Mouse (Mus musculus) limb, embryonic 15.5 days (tissue): ENCODE measurements around the gene Sft2d2. TPM values are rescaled to one million over a fixed set of nuclear protein-coding genes. Genes with fewer than 3 reads are reported as not detected.

Experiments used
- ATAC-seq: fragments of 200-750 bp; cut with Nextera tagmentation; 2 replicates; pipeline ENCODE4 v1.8.0; 2017; ENCODE audit warnings: low read depth, moderate TSS enrichment; ENCODE audit not compliant: insufficient number of reproducible peaks, low FRiP score, low TSS enrichment
- H3K27ac ChIP-seq: fragments of 300-500 bp; sonication (generic); 2 replicates; pipeline ENCODE4 v1.5.1; 2015; ENCODE audit warnings: moderate library complexity, mild to moderate bottlenecking, inconsistent platforms
- H3K27me3 ChIP-seq: fragments of 300-500 bp; sonication (generic); 2 replicates; pipeline ENCODE4 v1.6.1; 2015; ENCODE audit warnings: inconsistent platforms
- H3K36me3 ChIP-seq: fragments of 300-500 bp; sonication (generic); 2 replicates; pipeline ENCODE4 v1.6.1; 2015; ENCODE audit warnings: inconsistent platforms
- H3K4me1 ChIP-seq: fragments of 300-500 bp; sonication (generic); 2 replicates; pipeline ENCODE4 v1.6.1; 2015; ENCODE audit warnings: inconsistent platforms
- H3K4me2 ChIP-seq: fragments of 300-500 bp; sonication (generic); 2 replicates; pipeline ENCODE4 v1.6.1; 2015; ENCODE audit warnings: mild to moderate bottlenecking, inconsistent platforms
- H3K4me3 ChIP-seq: fragments of 300-500 bp; sonication (generic); 2 replicates; pipeline ENCODE4 v1.5.1; 2015; ENCODE audit warnings: mild to moderate bottlenecking, inconsistent platforms
- H3K9ac ChIP-seq: fragments of 300-500 bp; sonication (generic); 2 replicates; pipeline ENCODE4 v1.6.1; 2015; ENCODE audit warnings: inconsistent platforms
- H3K9me3 ChIP-seq: fragments of 300-500 bp; sonication (generic); 2 replicates; pipeline ENCODE4 v1.6.1; 2016; ENCODE audit warnings: inconsistent platforms
- WGBS: fragments of 180-500 bp; shearing (Covaris S2); methylation state at CpG from one replicate; pipeline ENCODE4 v1.1.7; 2015; 5-methylcytosine and 5-hydroxymethylcytosine counted together
- polyA plus RNA-seq: library from polyadenylated mRNA; unstranded; fragments of >200 nt; fragmentation: Nextera tagmentation; extraction: Ambion mirVana; gene quantifications from 2 replicates; pipeline ENCODE4 v1.2.1, GENCODE M21; 2015

The Sft2d2 gene
- polyA plus RNA-seq, 1 experiment from 2014 or later: 24.0 TPM

- Histone ChIP-seq H3K27ac (no peak overlapping the region), H3K27me3 (no peaks in the 10 kb centered on the region), H3K4me3 (no peak overlapping the region), H3K9me3 (no peaks in the 10 kb centered on the region), H3K4me2 (no peak overlapping the region), H3K4me1 (no peaks in the 10 kb centered on the region), H3K9ac (no peak overlapping the region), H3K36me3 (no peaks in the 10 kb centered on the region)
- ATAC-seq: no peak
- WGBS: 56% methylated on average over 6 of the region's 6 CpGs
Observed at GRCm38 (mm10) chr1:165164920-165165319, 29.3 kb downstream of the Sft2d2 start.

- no peak within 1 kb of the TSS for H3K4me2 ChIP-seq
- no peaks in the 10 kb centered on the region for H3K9me3 ChIP-seq
- no peaks in the 10 kb centered on the region for H3K27me3 ChIP-seq
- no peak within 1 kb of the TSS for H3K4me3 ChIP-seq
- no peaks in the 10 kb centered on the region for H3K36me3 ChIP-seq
- H3K9ac ChIP-seq: no peak within 1 kb of the TSS
- no peaks in the 10 kb centered on the region for H3K4me1 ChIP-seq
- ATAC-seq: no peak
- no peak within 1 kb of the TSS for H3K27ac ChIP-seq
- WGBS: 83% methylated on average over 8 of the region's 8 CpGs
Observed at GRCm38 (mm10) chr1:165160723-165161405, 33.4 kb downstream of the Sft2d2 start, which contains the start of gene Tbx19. Gene Tbx19, minus strand, starts transcription at chr1:165160773.

GRCm38 (mm10) chr1:165158841-165159240 is 35.4 kb downstream of the Sft2d2 start:
- ATAC-seq: no peak
- H3K27me3 ChIP-seq: no peaks in the 10 kb centered on the region
- 79% methylated on average over 10 of the region's 10 CpGs for WGBS

GRCm38 (mm10) chr1:165154162-165154561 is 40.1 kb downstream of the Sft2d2 start:
- Histone ChIP-seq H3K4me3 (no peak overlapping the region), H3K9me3 (no peaks in the 10 kb centered on the region), H3K4me2 (no peak overlapping the region), H3K27me3 (no peaks in the 10 kb centered on the region), H3K27ac (no peak overlapping the region), H3K4me1 (0 out of 2 replicates have a peak, but pooled peaks cover 2% of the 10 kb centered on the region), H3K36me3 (no peaks in the 10 kb centered on the region), H3K9ac (no peak overlapping the region)
- WGBS: 82% methylated on average over 4 of the region's 4 CpGs
- no peak for ATAC-seq

More at GRCm38 (mm10) chr1:165158841-165159240, 35.4 kb downstream of the Sft2d2 start:
- no peaks in the 10 kb centered on the region for H3K4me1 ChIP-seq
- H3K27ac ChIP-seq: no peak overlapping the region
- H3K36me3 ChIP-seq: no peaks in the 10 kb centered on the region
- no peak overlapping the region for H3K9ac ChIP-seq
- no peaks in the 10 kb centered on the region for H3K9me3 ChIP-seq
- no peak overlapping the region for H3K4me3 ChIP-seq
- H3K4me2 ChIP-seq: no peak overlapping the region

GRCm38 (mm10) chr1:165151216-165151615 is 43.0 kb downstream of the Sft2d2 start:
- no peak overlapping the region for H3K4me3 ChIP-seq
- WGBS: 50% methylated on average over 8 of the region's 8 CpGs
- no peak for ATAC-seq
- H3K36me3 ChIP-seq: no peaks in the 10 kb centered on the region
- H3K9me3 ChIP-seq: no peaks in the 10 kb centered on the region
- no peak overlapping the region for H3K27ac ChIP-seq
- no peak overlapping the region for H3K4me2 ChIP-seq
- H3K4me1 ChIP-seq: 0 out of 2 replicates have a peak, but pooled peaks cover 2% of the 10 kb centered on the region
- no peak overlapping the region for H3K9ac ChIP-seq
- no peaks in the 10 kb centered on the region for H3K27me3 ChIP-seq

GRCm38 (mm10) chr1:165142343-165142916 is 51.8 kb downstream of the Sft2d2 start:
- no peak for ATAC-seq
- 62% methylated on average over 12 of the region's 12 CpGs for WGBS
- Histone ChIP-seq H3K9ac (no peak overlapping the region), H3K4me1 (no peaks in the 10 kb centered on the region), H3K4me3 (no peak overlapping the region), H3K9me3 (no peaks in the 10 kb centered on the region), H3K36me3 (no peaks in the 10 kb centered on the region), H3K4me2 (no peak overlapping the region), H3K27ac (no peak overlapping the region), H3K27me3 (no peaks in the 10 kb centered on the region)

- no peaks in the 10 kb centered on the region for H3K36me3 ChIP-seq
- 67% methylated on average over 3 of the region's 3 CpGs for WGBS
- H3K9me3 ChIP-seq: no peaks in the 10 kb centered on the region
- ATAC-seq: no peak
- H3K27ac ChIP-seq: no peak overlapping the region
- H3K9ac ChIP-seq: no peak overlapping the region
- H3K4me1 ChIP-seq: no peaks in the 10 kb centered on the region
- H3K27me3 ChIP-seq: no peaks in the 10 kb centered on the region
- H3K4me3 ChIP-seq: no peak overlapping the region
- no peak overlapping the region for H3K4me2 ChIP-seq
Observed at GRCm38 (mm10) chr1:165140227-165140626, 54.0 kb downstream of the Sft2d2 start.

GRCm38 (mm10) chr1:165133858-165134257 is 60.4 kb downstream of the Sft2d2 start:
- Histone ChIP-seq H3K27me3 (no peaks in the 10 kb centered on the region), H3K9me3 (no peaks in the 10 kb centered on the region), H3K4me3 (no peak overlapping the region), H3K27ac (no peak overlapping the region), H3K4me1 (no peaks in the 10 kb centered on the region), H3K36me3 (no peaks in the 10 kb centered on the region), H3K4me2 (no peak overlapping the region), H3K9ac (no peak overlapping the region)
- no peak for ATAC-seq
- WGBS: 59% methylated on average over 2 of the region's 2 CpGs

- no peak for ATAC-seq
- H3K4me3 ChIP-seq: no peak overlapping the region
- H3K4me2 ChIP-seq: no peak overlapping the region
- WGBS: 71% methylated on average over 5 of the region's 5 CpGs
- H3K36me3 ChIP-seq: no peaks in the 10 kb centered on the region
- no peaks in the 10 kb centered on the region for H3K27me3 ChIP-seq
- no peak overlapping the region for H3K9ac ChIP-seq
- no peaks in the 10 kb centered on the region for H3K4me1 ChIP-seq
- no peak overlapping the region for H3K27ac ChIP-seq
- no peaks in the 10 kb centered on the region for H3K9me3 ChIP-seq
Observed at GRCm38 (mm10) chr1:165133279-165133678, 61.0 kb downstream of the Sft2d2 start.

GRCm38 (mm10) chr1:165132187-165132877 is 61.9 kb downstream of the Sft2d2 start:
- no peak for ATAC-seq
- 74% methylated on average over 14 of the region's 14 CpGs for whole genome bisulfite sequencing
- Histone ChIP-seq H3K9ac (no peak overlapping the region), H3K4me1 (no peaks in the 10 kb centered on the region), H3K4me3 (no peak overlapping the region), H3K27me3 (no peaks in the 10 kb centered on the region), H3K27ac (no peak overlapping the region), H3K36me3 (no peaks in the 10 kb centered on the region), H3K9me3 (no peaks in the 10 kb centered on the region), H3K4me2 (no peak overlapping the region)

GRCm38 (mm10) chr1:165129573-165129972 is 64.7 kb downstream of the Sft2d2 start:
- WGBS: 71% methylated on average over 5 of the region's 5 CpGs
- Histone ChIP-seq H3K27ac (no peak overlapping the region), H3K4me3 (no peak overlapping the region), H3K27me3 (no peaks in the 10 kb centered on the region), H3K36me3 (no peaks in the 10 kb centered on the region), H3K4me2 (no peak overlapping the region), H3K4me1 (no peaks in the 10 kb centered on the region), H3K9ac (no peak overlapping the region), H3K9me3 (no peaks in the 10 kb centered on the region)
- ATAC-seq: no peak
